Mouse (Mus musculus): ENCODE results near the gene Wfdc21.

GRCm38 (mm10) chr11:83747376-83748265 lies 881 bp downstream of the Wfdc21 start:
- TF ChIP-seq POLR2A (IDR thresholded peaks at IDR 0.05; ENCODE audit: insufficient read depth, low read depth, low read length) (no peak), CTCF (IDR thresholded peaks at IDR 0.05; ENCODE audit: insufficient read depth, low read depth, low read length) (no peak)

Data from olfactory bulb, adult 2 months (tissue).